Mouse (Mus musculus) forebrain, embryonic 14.5 days (tissue): ENCODE results near the gene Gbp6. TPM values are rescaled to one million over a fixed set of nuclear protein-coding genes. Genes with fewer than 3 reads are reported as not detected.
"Not testable (repeated sequence)": the region's sequence is repeated elsewhere in the genome, so short reads cannot be mapped to it uniquely, and the experiment has no call there.

Experiments used
- ATAC-seq: fragments of 200-750 bp; cut with Nextera tagmentation; 2 replicates; pipeline ENCODE4 v1.8.0; 2017; ENCODE audit warnings: mild to moderate bottlenecking, moderate library complexity
- DNase-seq: peaks from one replicate; pipeline ENCODE4 v3.0.0-alpha.2; 2015; ENCODE audit warnings: low spot score
- H3K27ac ChIP-seq: fragments of 300-500 bp; sonication (generic); 2 replicates; pipeline ENCODE4 v1.5.1; 2014; ENCODE audit warnings: low read depth, mild to moderate bottlenecking, control low read depth, low read length, moderate library complexity
- H3K27me3 ChIP-seq: fragments of 300-500 bp; sonication (generic); replicated peaks from 2 replicates; pipeline ENCODE4 v1.6.1; 2014; ENCODE audit warnings: low read length, control low read depth, mixed read lengths; ENCODE audit not compliant: control insufficient read depth, insufficient read depth
- H3K36me3 ChIP-seq: fragments of 300-500 bp; sonication (generic); 2 replicates; pipeline ENCODE4 v1.6.1; 2014; ENCODE audit warnings: low read length, control low read depth; ENCODE audit not compliant: control insufficient read depth, insufficient read depth
- H3K4me1 ChIP-seq: fragments of 300-500 bp; sonication (generic); 2 replicates; pipeline ENCODE4 v1.6.1; 2014; ENCODE audit warnings: antibody characterized with exemption, low read length, control low read depth; ENCODE audit not compliant: control insufficient read depth, insufficient read depth
- H3K4me2 ChIP-seq: fragments of 300-500 bp; sonication (generic); 2 replicates; pipeline ENCODE4 v1.6.1; 2014; ENCODE audit warnings: mild to moderate bottlenecking, control low read depth, low read length
- H3K4me3 ChIP-seq: fragments of 300-500 bp; sonication (generic); 2 replicates; pipeline ENCODE4 v1.5.1; 2014; ENCODE audit warnings: low read depth, low read length, control low read depth
- H3K9ac ChIP-seq: fragments of 300-500 bp; sonication (generic); 2 replicates; pipeline ENCODE4 v1.6.1; 2014; ENCODE audit warnings: mild to moderate bottlenecking, low read length, control low read depth, moderate library complexity
- H3K9me3 ChIP-seq: fragments of 300-500 bp; sonication (generic); replicated peaks from 2 replicates; pipeline ENCODE4 v1.6.1; 2016; ENCODE audit warnings: low read length, control low read depth, mixed read lengths; ENCODE audit not compliant: control insufficient read depth
- WGBS: fragments of 180-500 bp; shearing (Covaris S2); extraction: QIAGEN DNeasy Blood & Tissue Kit; methylation state at CpG from one replicate; pipeline ENCODE4 v1.1.7; 2014; 5-methylcytosine and 5-hydroxymethylcytosine counted together
- polyA plus RNA-seq: library from polyadenylated mRNA; unstranded; fragments of >200 nt; fragmentation: Nextera tagmentation; extraction: Ambion mirVana; gene quantifications from 2 replicates; pipeline ENCODE4 v1.2.1, GENCODE M21; 2014

The Gbp6 gene
- polyA plus RNA-seq, 1 experiment from 2014 or later: 1.7 TPM

DNA sequence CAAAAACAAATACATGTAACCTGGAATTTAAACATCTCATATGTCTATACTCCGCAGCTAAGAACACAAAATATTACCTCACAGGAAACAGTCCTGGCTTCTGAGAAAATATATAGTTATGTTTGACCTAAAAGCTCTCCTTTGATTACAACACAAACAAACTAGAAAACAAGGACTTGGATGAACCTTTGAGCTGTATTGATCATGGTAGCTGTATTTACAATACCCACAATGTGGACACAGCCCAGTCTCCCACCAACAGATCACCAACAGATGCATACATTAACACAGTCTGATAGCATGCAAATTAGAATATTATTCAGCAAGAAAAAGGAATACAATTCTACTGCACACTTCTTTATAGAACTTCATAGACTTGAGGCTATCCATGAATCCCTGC is 55.1 kb downstream of the Gbp6 start:
- H3K4me1 ChIP-seq, H3K36me3 ChIP-seq, H3K9ac ChIP-seq, DNase-seq, H3K4me3 ChIP-seq, H3K4me2 ChIP-seq, ATAC-seq, H3K9me3 ChIP-seq, H3K27me3 ChIP-seq, H3K27ac ChIP-seq: not testable (repeated sequence)
- 96% methylated on average over 1 of the region's 1 CpGs for WGBS

DNA sequence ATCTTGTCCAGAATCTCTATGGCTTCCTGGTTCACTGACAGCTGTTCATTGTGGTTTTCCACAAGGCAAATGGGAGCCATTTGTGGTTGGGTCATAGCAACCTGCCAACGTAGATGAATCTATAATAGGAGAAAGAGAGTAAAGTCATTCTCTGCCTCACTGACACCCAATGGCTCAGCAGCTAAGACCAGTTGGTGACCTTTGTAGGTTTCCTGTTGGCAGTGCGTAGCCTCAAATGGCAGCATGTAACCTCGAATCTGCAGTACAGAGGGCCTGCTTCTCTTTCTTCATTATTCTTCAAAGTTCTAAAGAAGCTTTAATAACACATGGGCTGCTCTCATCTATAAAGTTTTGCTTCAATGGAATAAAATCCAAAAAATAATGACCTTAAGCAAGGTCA is 57.5 kb downstream of the Gbp6 start:
- not testable (repeated sequence) for H3K27me3 ChIP-seq, H3K9ac ChIP-seq, H3K9me3 ChIP-seq, ATAC-seq, DNase-seq, H3K4me2 ChIP-seq, H3K27ac ChIP-seq, H3K4me3 ChIP-seq, H3K4me1 ChIP-seq, H3K36me3 ChIP-seq
- WGBS: 85% methylated on average over 3 of the region's 3 CpGs

Other genes starting within 250 kb of the Gbp6 start
- 1.1 and 1.4 TPM in 2 replicates for gene Gbp9, start 154.2 kb downstream of the Gbp6 start, polyA plus RNA-seq
- gene Gbp8, start 154.2 kb downstream of the Gbp6 start, polyA plus RNA-seq: 0.31 and 0.58 TPM in 2 replicates
- 1.4 and 1.9 TPM in 2 replicates for gene Gbp4, start 154.1 kb downstream of the Gbp6 start, polyA plus RNA-seq
- 0.41 and 0.75 TPM in 2 replicates for gene Gbp10, start 54.2 kb downstream of the Gbp6 start, polyA plus RNA-seq
- 0.39 and 0.74 TPM in 2 replicates for gene Gm43302, start within 50 bp of the Gbp6 start, polyA plus RNA-seq
- gene Lrrc8b, start 122.1 kb upstream of the Gbp6 start, polyA plus RNA-seq: 14.7 and 19.6 TPM in 2 replicates
- gene Lrrc8c, start 225.7 kb upstream of the Gbp6 start, polyA plus RNA-seq: 8.6 and 10.2 TPM in 2 replicates